Mouse (Mus musculus): ENCODE data around the gene Dhcr24. TPM values are rescaled to one million over a fixed set of nuclear protein-coding genes. Genes with fewer than 3 reads are reported as not detected.
A peak's percentile ranks its signal among the peaks of the same experiment; 100 is the strongest.

Gene Dhcr24
- polyA plus RNA-seq (2016; fragmentation: Nextera tagmentation; extraction: Ambion mirVana), result 10.5 and 11.7 TPM in 2 replicates

DNA sequence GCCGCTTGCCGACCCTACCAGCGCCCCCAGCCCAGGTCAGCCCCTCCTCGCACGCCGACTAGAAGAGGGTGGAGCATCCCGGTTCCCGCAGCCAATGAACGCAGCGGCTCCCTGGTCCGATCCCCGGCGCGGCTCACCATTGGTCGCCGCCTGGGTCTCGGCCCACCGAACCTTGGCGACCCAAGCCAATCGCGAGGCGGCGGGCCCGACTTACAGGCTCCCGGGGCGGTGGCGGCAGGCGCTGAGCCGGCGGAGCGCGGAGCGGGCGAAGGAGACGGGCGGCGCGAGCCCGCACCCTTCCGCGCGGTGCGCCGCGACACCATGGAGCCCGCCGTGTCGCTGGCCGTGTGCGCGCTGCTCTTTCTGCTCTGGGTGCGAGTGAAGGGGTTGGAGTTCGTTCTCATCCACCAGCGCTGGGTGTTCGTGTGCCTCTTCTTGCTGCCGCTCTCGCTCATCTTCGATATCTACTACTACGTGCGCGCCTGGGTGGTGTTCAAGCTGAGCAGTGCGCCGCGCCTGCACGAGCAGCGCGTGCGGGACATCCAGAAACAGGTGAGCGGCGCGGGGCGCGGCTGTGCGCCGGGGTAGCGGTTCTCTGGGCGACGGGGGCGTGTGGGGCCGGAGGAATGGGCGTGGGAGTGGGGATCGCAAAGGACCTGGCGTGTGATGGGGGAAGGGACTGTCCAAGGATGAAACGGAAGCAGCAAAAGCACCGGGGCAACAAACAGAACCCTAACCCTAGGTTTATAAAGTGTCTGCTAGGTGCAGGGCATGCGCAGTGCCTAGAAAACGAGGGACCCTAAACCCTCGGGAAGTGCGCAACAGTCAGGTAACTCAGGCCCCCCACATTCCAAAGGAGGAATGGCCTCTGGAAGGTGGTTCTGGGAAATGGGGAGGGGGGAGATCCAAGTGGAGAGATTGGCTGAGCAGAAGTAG lies at the start of gene Dhcr24:
Gene Dhcr24, plus strand, starts transcription at position 193 of the 936 bp plus-strand sequence.
- Histone ChIP-seq H3K4me3 (peak within 1 kb of the TSS; percentile 97), H3K9me3 (no peaks in the 10 kb centered on the region), H3K27me3 (ENCODE audit: poor library complexity, severe bottlenecking) (no peaks in the 10 kb centered on the region; the same call in 1 of the 2 replicates), H3K27ac (peak within 1 kb of the TSS; percentile 97), H3K36me3 (replicated peaks) (peaks cover 41% of the 10 kb centered on the region), H3K4me1 (peaks cover 46% of the 10 kb centered on the region)
- DNase-seq (ENCODE audit: extremely low spot score, low spot score), result peak; percentile 97
- under 1% methylated on average over 87 of the region's 89 CpGs for WGBS

DNA sequence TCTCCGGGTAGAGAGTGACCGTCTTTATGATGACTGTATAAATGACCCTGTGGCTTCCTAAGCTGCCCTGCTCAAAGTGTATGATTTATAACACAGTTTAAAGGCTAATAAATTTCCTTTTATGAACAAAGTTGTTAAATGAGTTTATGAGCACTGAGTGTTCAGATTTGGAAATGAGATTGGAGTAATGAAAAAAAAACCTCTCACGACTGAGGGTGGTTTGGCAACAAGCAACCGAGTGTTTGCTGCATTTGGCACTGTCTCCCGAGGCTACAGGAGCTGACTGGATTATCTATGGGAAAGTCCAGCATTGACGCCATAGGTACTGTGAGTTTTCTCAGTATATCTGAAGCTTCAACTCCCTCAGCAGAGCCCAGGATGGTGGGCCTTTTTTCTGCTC lies 46.2 kb upstream of the Dhcr24 start:
- H3K27ac ChIP-seq, result no peak overlapping the region
- no peaks in the 10 kb centered on the region for H3K36me3 ChIP-seq (replicated peaks)
- H3K9me3 ChIP-seq, result no peaks in the 10 kb centered on the region
- WGBS, result 87% methylated on average over 6 of the region's 6 CpGs
- H3K27me3 ChIP-seq (ENCODE audit: poor library complexity, severe bottlenecking), result no peaks in the 10 kb centered on the region
- no peak overlapping the region for H3K4me3 ChIP-seq
- H3K4me1 ChIP-seq, result no peaks in the 10 kb centered on the region
- DNase-seq (ENCODE audit: extremely low spot score, low spot score), result no peak

DNA sequence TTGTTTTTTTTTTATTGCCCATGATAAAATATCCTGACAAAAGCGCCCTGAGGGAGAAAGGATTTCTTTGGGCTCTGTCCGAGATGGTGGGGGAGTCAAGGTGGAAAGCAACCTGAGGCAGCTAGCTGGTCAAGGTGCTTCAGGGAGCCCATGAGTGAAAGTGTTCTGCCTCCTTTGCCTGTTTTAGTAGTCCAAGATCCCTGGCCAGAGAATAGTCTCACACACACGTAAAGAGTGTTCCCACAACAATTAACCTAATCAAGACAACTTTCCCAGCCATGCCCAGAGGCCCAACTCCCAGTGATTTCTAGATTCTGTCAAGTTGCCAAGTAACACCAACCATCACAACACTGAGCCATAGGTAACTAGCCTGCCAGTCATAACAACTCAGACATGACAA lies 38.3 kb upstream of the Dhcr24 start:
- Histone ChIP-seq H3K36me3 (replicated peaks) (no peaks in the 10 kb centered on the region), H3K9me3 (no peaks in the 10 kb centered on the region), H3K4me1 (no peaks in the 10 kb centered on the region), H3K27ac (no peak overlapping the region), H3K27me3 (ENCODE audit: poor library complexity, severe bottlenecking) (no peaks in the 10 kb centered on the region), H3K4me3 (no peak overlapping the region)
- WGBS, result 87% methylated on average over 3 of the region's 3 CpGs
- no peak for DNase-seq (ENCODE audit: extremely low spot score, low spot score)

DNA sequence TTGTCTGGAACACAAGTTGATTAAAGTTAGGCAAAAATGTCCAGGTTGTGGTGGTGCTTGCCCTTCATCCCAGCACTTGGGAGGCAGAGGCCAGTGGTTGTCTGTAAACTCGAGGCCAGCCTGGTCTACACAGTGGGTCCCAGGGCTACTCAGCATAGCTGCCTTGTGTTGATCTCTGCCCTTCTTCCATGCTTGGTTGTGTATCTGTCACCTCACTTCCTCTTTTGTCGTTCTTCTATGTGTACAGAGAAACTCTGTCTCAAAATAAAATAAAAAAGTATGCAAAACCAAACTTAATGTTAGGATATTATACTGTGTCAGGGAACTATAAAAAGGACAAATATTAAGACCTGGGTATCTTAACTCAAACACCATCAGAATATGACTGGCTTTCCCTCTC lies 36.7 kb upstream of the Dhcr24 start:
- 80% methylated on average over 2 of the region's 2 CpGs for WGBS
- no peaks in the 10 kb centered on the region for H3K9me3 ChIP-seq
- H3K4me1 ChIP-seq, result 0 out of 2 replicates have a peak, but pooled peaks cover under 1% of the 10 kb centered on the region

DNA sequence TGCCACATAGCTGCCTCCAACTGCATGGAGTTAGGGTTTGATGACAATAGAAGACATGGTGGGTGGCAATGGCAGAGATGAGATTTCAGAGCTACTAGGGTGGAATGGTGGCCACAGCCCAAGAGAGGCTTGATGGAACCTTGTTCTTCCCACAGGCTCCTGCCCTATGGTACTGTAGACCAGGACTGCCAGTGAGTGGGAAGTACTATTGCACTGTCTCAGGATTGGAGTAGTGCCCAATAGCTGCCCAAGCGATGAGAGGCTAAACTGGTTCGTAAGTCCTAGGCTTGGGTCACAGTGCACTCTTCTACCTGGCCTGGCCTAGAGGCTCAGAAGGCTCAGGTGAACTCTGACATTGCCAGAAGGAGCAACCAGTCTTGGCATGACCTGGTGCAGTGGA lies 35.8 kb upstream of the Dhcr24 start:
- Histone ChIP-seq H3K4me3 (no peak overlapping the region), H3K36me3 (replicated peaks) (no peaks in the 10 kb centered on the region), H3K27me3 (ENCODE audit: poor library complexity, severe bottlenecking) (no peaks in the 10 kb centered on the region), H3K27ac (no peak overlapping the region), H3K4me1 (peaks cover 6% of the 10 kb centered on the region), H3K9me3 (no peaks in the 10 kb centered on the region)
- no peak for DNase-seq (ENCODE audit: extremely low spot score, low spot score)
- 89% methylated on average over 2 of the region's 2 CpGs for WGBS

More for the DNA sequence above, 36.7 kb upstream of the Dhcr24 start:
- H3K27ac ChIP-seq, result no peak overlapping the region
- no peak for DNase-seq (ENCODE audit: extremely low spot score, low spot score)
- no peaks in the 10 kb centered on the region for H3K27me3 ChIP-seq (ENCODE audit: poor library complexity, severe bottlenecking)
- no peaks in the 10 kb centered on the region for H3K36me3 ChIP-seq (replicated peaks)
- H3K4me3 ChIP-seq, result no peak overlapping the region

DNA sequence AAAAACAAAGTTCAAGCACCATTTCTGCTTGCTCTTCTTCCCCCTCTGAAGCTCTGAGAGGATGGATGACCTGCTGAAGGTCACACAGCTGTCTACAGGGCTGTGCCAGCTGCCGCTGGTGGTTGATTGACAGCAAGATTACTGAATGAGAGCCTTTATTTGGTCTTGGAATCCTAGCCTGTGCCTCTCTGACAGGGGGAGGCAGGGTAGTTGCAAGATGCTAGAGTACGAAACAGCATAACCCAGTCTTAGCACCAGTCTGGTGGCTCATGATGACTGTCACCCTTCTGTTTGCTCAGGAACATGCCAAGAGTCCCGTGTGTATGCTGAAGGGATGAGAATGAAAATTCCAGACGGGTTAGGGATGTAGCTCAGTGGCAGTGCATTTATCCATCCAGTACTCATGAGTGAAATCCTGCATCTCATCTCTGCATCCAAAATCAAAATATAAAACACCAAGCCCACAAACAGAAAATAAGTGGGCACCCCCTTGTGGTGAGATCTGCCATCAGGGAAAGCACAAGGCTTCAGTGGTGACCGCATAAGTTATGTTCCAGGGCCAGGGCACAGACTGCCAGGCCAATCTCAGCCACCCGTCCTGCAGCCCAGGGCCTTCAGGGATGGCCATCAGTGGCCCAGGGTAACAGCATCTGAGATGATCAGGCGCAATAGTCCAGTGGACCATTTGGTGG lies 32.8 kb upstream of the Dhcr24 start:
- peaks cover 4% of the 10 kb centered on the region; the same call in 1 of the 2 replicates for H3K27me3 ChIP-seq (ENCODE audit: poor library complexity, severe bottlenecking)
- peaks cover 6% of the 10 kb centered on the region for H3K4me1 ChIP-seq
- 76% methylated on average over 7 of the region's 7 CpGs for WGBS
- H3K9me3 ChIP-seq, result no peaks in the 10 kb centered on the region
- H3K27ac ChIP-seq, result no peak overlapping the region
- no peak for DNase-seq (ENCODE audit: extremely low spot score, low spot score)
- no peak overlapping the region for H3K4me3 ChIP-seq
- no peaks in the 10 kb centered on the region for H3K36me3 ChIP-seq (replicated peaks)

DNA sequence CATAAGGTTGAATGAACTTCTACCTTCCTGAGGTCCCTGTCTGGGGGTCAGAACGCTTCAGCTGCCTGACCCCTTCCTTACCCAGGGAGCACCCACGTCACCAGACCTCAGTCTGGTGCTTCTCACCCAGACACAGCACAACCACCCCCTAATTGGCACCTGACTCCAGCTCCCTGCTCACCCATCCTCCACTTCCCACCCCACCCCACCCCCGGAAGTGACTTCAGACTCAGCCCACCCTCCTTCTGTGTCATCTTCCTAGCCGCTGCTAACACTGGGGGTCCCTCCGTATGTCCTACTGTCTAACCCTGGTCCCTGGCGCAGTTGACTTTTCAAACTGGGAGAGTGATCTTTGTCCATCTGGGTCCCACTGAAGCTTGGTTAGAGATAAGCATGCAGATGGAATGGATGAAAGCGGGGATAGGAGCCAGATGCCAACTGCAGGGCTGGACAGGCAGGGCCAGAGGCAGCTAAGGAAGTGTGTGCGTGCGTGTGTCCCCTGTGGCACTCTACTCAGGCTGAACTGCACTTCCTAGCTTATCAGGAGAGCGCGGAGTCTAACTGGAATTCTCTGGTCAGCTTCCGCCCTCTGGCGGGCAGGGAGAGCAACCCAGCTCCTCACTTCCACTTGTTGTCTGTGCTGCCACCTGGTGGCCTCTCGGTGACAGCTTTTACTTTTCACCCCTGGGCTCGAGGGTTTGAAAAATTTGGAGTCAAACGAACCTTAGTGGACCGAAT lies 31.3 kb upstream of the Dhcr24 start:
- H3K36me3 ChIP-seq (replicated peaks), result no peaks in the 10 kb centered on the region
- peaks cover 6% of the 10 kb centered on the region for H3K4me1 ChIP-seq
- peak overlapping the region; percentile 77 for H3K27ac ChIP-seq
- no peaks in the 10 kb centered on the region for H3K9me3 ChIP-seq
- peak; percentile 91 for DNase-seq (ENCODE audit: extremely low spot score, low spot score)
- H3K4me3 ChIP-seq, result peak overlapping the region; percentile 33
- WGBS, result 21% methylated on average over 17 of the region's 17 CpGs
- H3K27me3 ChIP-seq (ENCODE audit: poor library complexity, severe bottlenecking), result peaks cover 4% of the 10 kb centered on the region; the same call in 1 of the 2 replicates

DNA sequence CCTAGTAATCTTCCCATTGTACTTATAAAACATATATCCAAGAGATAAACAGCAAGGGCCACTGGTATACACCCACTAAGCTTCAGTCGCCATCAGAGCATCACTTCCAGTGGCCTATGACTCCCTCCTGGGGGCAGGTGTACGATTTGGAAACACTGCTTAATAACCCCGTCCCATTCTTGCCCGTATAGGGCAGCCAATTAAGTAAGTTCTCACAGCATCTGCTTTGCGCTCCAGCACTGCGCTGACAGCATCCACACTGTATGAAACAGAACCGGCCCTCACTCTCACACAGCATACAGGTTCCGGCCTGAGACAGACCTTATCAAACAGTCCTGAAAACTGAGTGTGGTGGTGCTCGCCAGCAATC lies 30.7 kb upstream of the Dhcr24 start:
- DNase-seq (ENCODE audit: extremely low spot score, low spot score), result no peak
- Histone ChIP-seq H3K9me3 (no peaks in the 10 kb centered on the region), H3K36me3 (replicated peaks) (no peaks in the 10 kb centered on the region), H3K27me3 (ENCODE audit: poor library complexity, severe bottlenecking) (peaks cover 4% of the 10 kb centered on the region; the same call in 1 of the 2 replicates), H3K27ac (no peak overlapping the region), H3K4me3 (no peak overlapping the region), H3K4me1 (peaks cover 6% of the 10 kb centered on the region)
- 67% methylated on average over 9 of the region's 9 CpGs for WGBS

DNA sequence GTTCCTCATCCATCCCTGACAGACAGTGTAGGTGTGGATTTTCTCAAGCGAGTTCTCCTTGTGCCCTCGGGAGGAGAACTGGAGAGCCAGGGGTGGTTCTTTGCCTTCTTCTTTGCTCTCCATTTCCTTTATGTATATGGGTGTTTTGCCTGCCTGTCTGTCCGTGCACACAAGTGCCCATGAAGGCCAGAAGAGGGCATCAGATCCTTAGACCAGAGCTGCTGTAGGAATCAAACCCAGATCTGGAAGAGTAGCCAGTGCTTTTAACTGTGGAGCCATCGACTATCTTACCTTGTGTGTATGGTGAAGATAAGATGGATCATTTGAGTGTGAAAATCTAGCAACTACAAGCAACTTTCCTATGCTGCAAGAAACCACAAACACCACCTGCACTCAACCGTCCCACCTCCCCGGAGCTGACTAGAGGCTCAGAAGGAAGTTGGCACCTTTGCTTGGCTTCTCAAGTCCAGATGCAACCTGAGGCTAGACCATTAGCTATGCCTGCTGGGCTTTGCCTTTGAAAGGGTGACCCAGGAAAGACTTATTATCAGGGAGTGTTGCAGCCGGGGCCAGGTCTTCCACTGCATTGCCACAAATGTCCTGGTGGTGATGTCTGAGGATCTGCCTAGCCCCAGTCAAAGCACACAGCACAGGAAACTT lies 27.3 kb upstream of the Dhcr24 start:
- Histone ChIP-seq H3K27ac (no peak overlapping the region), H3K4me3 (no peak overlapping the region), H3K9me3 (no peaks in the 10 kb centered on the region), H3K36me3 (replicated peaks) (no peaks in the 10 kb centered on the region), H3K4me1 (peaks cover 6% of the 10 kb centered on the region), H3K27me3 (ENCODE audit: poor library complexity, severe bottlenecking) (peaks cover 4% of the 10 kb centered on the region; the same call in 1 of the 2 replicates)
- DNase-seq (ENCODE audit: extremely low spot score, low spot score), result no peak
- 66% methylated on average over 7 of the region's 7 CpGs for WGBS

DNA sequence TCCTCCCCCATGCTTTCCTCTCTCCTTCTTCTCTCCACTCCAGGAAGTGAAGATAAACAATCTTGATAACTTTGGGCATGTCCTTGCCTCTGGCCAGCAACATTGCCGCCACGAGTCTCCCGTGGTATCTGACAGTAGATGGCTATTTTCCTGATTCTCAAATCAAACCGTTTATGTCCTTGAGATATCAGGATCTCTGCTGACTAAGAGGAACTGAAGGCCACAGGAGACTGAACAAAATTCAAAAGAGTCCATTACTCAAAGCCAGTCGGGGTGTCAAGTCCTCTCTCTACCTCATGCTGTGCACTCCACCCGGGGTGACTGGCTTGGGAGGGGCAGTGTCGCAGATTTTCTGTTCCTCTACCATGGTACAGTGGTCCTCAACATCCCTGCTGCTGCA lies 26.6 kb upstream of the Dhcr24 start:
- no peak overlapping the region for H3K27ac ChIP-seq
- H3K27me3 ChIP-seq (ENCODE audit: poor library complexity, severe bottlenecking), result peaks cover 4% of the 10 kb centered on the region; the same call in 1 of the 2 replicates
- DNase-seq (ENCODE audit: extremely low spot score, low spot score), result no peak
- 81% methylated on average over 7 of the region's 7 CpGs for WGBS
- H3K4me1 ChIP-seq, result peaks cover 5% of the 10 kb centered on the region
- no peaks in the 10 kb centered on the region for H3K36me3 ChIP-seq (replicated peaks)
- H3K9me3 ChIP-seq, result no peaks in the 10 kb centered on the region
- H3K4me3 ChIP-seq, result no peak overlapping the region

DNA sequence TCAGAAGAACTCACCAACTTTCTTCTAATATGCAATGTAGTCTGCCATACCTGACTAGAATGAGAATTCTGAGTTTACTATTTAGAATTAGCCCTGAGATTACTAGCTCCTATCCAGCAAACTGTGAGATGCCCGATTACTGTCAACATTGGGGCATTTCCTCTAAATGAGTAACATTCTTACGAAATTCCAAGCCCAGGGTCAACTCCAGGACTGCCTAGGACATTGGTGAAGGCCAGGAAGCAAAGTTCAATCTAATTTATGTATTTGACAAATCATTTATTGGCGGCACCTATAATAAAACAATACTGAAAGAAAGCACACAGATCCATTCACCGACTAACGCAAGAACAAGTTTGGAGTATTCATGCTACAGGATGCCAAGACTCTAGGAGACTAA lies 21.1 kb upstream of the Dhcr24 start:
- Histone ChIP-seq H3K4me3 (no peak overlapping the region), H3K27ac (no peak overlapping the region), H3K36me3 (replicated peaks) (no peaks in the 10 kb centered on the region), H3K9me3 (no peaks in the 10 kb centered on the region), H3K27me3 (ENCODE audit: poor library complexity, severe bottlenecking) (no peaks in the 10 kb centered on the region), H3K4me1 (no peaks in the 10 kb centered on the region)
- DNase-seq (ENCODE audit: extremely low spot score, low spot score), result no peak
- WGBS, result 87% methylated on average over 5 of the region's 5 CpGs

DNA sequence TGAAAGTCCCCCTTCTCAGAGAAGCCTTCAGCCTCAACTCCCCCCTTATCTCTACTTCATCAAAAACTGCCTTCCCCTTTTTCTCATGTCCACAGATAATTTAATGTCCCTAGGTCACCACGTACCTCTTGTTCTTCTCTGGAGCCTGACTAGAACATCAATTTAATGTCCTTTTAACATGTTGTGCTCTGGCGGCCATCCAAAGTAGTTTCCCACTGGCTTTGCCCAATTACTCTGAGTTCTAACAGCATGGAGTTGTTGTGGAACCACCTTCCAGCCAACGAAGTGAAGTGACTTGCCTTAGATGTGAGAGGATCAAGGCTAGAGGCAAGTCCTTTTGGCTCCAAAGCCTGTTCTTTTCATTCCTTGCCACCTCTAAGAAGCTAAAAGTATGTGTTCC lies 19.3 kb upstream of the Dhcr24 start:
- Histone ChIP-seq H3K9me3 (no peaks in the 10 kb centered on the region), H3K4me1 (peaks cover 8% of the 10 kb centered on the region), H3K27me3 (ENCODE audit: poor library complexity, severe bottlenecking) (no peaks in the 10 kb centered on the region), H3K36me3 (replicated peaks) (no peaks in the 10 kb centered on the region), H3K4me3 (no peak overlapping the region), H3K27ac (no peak overlapping the region)
- 76% methylated on average over 3 of the region's 3 CpGs for WGBS
- DNase-seq (ENCODE audit: extremely low spot score, low spot score), result no peak

Data from forebrain, embryonic 10.5 days (tissue).